Mouse (Mus musculus): ENCODE results near the gene Tnni3k. TPM values are rescaled to one million over a fixed set of nuclear protein-coding genes. Genes with fewer than 3 reads are reported as not detected.

Tnni3k gene
- total RNA-seq, 2 experiments from 2014 or later, result not detected

GRCm38 (mm10) chr3:154766321-154766720, 288.9 kb downstream of the Tnni3k start:
- DNase-seq (ENCODE audit: low spot score in 2 of 2), result no peak

- DNase-seq (ENCODE audit: low spot score in 2 of 2), result no peak
Observed at GRCm38 (mm10) chr3:154764115-154764514, 291.1 kb downstream of the Tnni3k start.

GRCm38 (mm10) chr3:154763374-154763773, 291.8 kb downstream of the Tnni3k start:
- DNase-seq (ENCODE audit: low spot score in 2 of 2), result no peak

GRCm38 (mm10) chr3:154761108-154761507, 294.1 kb downstream of the Tnni3k start:
- DNase-seq (ENCODE audit: low spot score in 2 of 2), result no peak

GRCm38 (mm10) chr3:154758089-154758488, 297.1 kb downstream of the Tnni3k start:
- DNase-seq (ENCODE audit: low spot score in 2 of 2), result no peak

GRCm38 (mm10) chr3:154755225-154755624, 300.0 kb downstream of the Tnni3k start:
- DNase-seq (ENCODE audit: low spot score in 2 of 2), result no peak

GRCm38 (mm10) chr3:154754505-154754904, 300.7 kb downstream of the Tnni3k start:
- DNase-seq (ENCODE audit: low spot score in 2 of 2), result no peak

- DNase-seq (ENCODE audit: low spot score in 2 of 2), result no peak
Observed at GRCm38 (mm10) chr3:154744317-154744716, 310.9 kb downstream of the Tnni3k start.

GRCm38 (mm10) chr3:154742927-154743326, 312.3 kb downstream of the Tnni3k start:
- no peak for DNase-seq (ENCODE audit: low spot score in 2 of 2)

GRCm38 (mm10) chr3:154741496-154741895, 313.7 kb downstream of the Tnni3k start:
- DNase-seq (ENCODE audit: low spot score in 2 of 2), result no peak

Other genes with a start within 250 kb of the Tnni3k start
- gene Fpgt, start 38.0 kb upstream of the Tnni3k start, total RNA-seq (2021), result 10 to 100 TPM; 24.6 to 37.7 TPM
- 1 to 10 TPM in 1 of 2 experiments, under 1 TPM in 1; 0.86 to 1.1 TPM for gene Lrriq3, start 38.0 kb upstream of the Tnni3k start, total RNA-seq (2021)